Mouse (Mus musculus) G1E (cell line): ENCODE measurements at regions not wholly inside any gene's neighbourhood (a gene's known extent, or its start where the extent isn't known, plus 50 kb on each side); places are given as distances from the start of the nearest gene placed in this dataset.

Source experiments
- CTCF ChIP-seq: IDR thresholded peaks from 2 replicates; pipeline ENCODE4 v1.5.1; 2012; ENCODE audit warnings: low read depth, low read length, inconsistent platforms, mixed read lengths
- POLR2AphosphoS5 ChIP-seq: IDR thresholded peaks from 2 replicates; pipeline ENCODE4 v1.6.1; 2012; ENCODE audit warnings: low read depth, low read length, inconsistent platforms; ENCODE audit not compliant: insufficient replicate concordance
- TAL1 ChIP-seq: conservative IDR thresholded peaks from 2 replicates; pipeline ENCODE4 v1.6.1; 2012; ENCODE audit warnings: low read depth, low read length, inconsistent platforms, mixed read lengths

- TF ChIP-seq CTCF: no peak
- no peak for TF ChIP-seq TAL1
- TF ChIP-seq POLR2AphosphoS5: no peak
These were observed 90.9 kb upstream of the Krr1 start for GRCm38 (mm10) chr10:111881339-111882211.
